Mouse (Mus musculus) olfactory bulb, adult 2 months (tissue): Measurements from ENCODE around the gene Spcs3.

Experiments
- CTCF ChIP-seq: fragments of 200-500 bp; IDR thresholded peaks from 2 replicates; pipeline ENCODE4 v1.5.1; 2012; ENCODE audit warnings: low read depth, mild to moderate bottlenecking, low read length, moderate library complexity; ENCODE audit not compliant: insufficient read depth
- POLR2A ChIP-seq: fragments of 200-500 bp; IDR thresholded peaks from 2 replicates; pipeline ENCODE4 v1.6.1; 2012; ENCODE audit warnings: mild to moderate bottlenecking, low read depth, low read length, moderate library complexity; ENCODE audit not compliant: insufficient read depth

- TF ChIP-seq CTCF (no peak), POLR2A (no peak)
These were observed 20.5 kb downstream of the Spcs3 start for GRCm38 (mm10) chr8:54509221-54509721.
